Mouse (Mus musculus): ENCODE measurements around the gene Polr3h.

Polr3h gene

GRCm38 (mm10) chr15:81847161-81847560 lies 78.9 kb downstream of the Polr3h start:
- no peak for DNase-seq (ENCODE audit: low spot score)

- DNase-seq (ENCODE audit: low spot score): no peak
Measured at GRCm38 (mm10) chr15:81846755-81847154, 79.3 kb downstream of the Polr3h start.

GRCm38 (mm10) chr15:81845724-81846123 lies 80.3 kb downstream of the Polr3h start:
- no peak for DNase-seq (ENCODE audit: low spot score)

GRCm38 (mm10) chr15:81845033-81845625 lies 80.9 kb downstream of the Polr3h start:
- DNase-seq (ENCODE audit: low spot score): no peak

GRCm38 (mm10) chr15:81842275-81842674 lies 83.8 kb downstream of the Polr3h start:
- no peak for DNase-seq (ENCODE audit: low spot score)

GRCm38 (mm10) chr15:81840306-81840705 lies 85.7 kb downstream of the Polr3h start:
- DNase-seq (ENCODE audit: low spot score): no peak

GRCm38 (mm10) chr15:81839634-81840033 lies 86.4 kb downstream of the Polr3h start:
- DNase-seq (ENCODE audit: low spot score): no peak

GRCm38 (mm10) chr15:81838554-81839235 lies 87.3 kb downstream of the Polr3h start:
- no peak for DNase-seq (ENCODE audit: low spot score)
